Mouse (Mus musculus): Measurements from ENCODE around the gene Poll. TPM values are rescaled to one million over a fixed set of nuclear protein-coding genes. Genes with fewer than 3 reads are reported as not detected.

Gene Poll
- total and polyA plus RNA-seq, 3 experiments: 16.5 to 24.6 (median 18.9) TPM

DNA sequence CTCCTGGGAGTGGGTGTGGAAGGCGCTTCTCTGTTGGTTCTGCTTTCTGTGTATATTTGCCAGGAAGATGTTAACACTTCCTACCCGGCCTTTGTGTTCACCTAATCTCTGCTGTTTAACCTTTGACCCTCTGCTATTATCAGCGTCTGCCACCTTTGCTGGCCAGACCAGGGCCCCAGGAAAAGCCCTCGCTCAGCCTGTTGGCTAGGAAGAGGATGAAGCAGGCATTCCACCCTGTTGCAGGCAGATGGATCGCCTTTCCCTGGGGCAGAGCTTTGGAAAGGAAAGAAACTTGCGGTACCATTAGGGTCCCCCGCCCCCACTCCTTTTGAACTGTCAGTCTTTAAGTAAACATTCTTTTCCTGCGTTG is 15.3 kb upstream of the Poll start:
- in situ Hi-C loops (cut with MboI; ENCODE audit: low pct_ligation_motif_present, low pct_unique_long_range_greater_than_20kb, low sequenced_read_pairs): no loop called here
- H3K27ac ChIP-seq (ENCODE audit: insufficient read depth, low read depth): no peak overlapping the region
- H3K27me3 ChIP-seq (replicated peaks): no peaks in the 10 kb centered on the region
- no peak for TF ChIP-seq E2F4 (IDR thresholded peaks at IDR 0.05; ENCODE audit: insufficient replicate concordance, low read depth, low read length)
- TF ChIP-seq ELF1 (IDR thresholded peaks at IDR 0.05; ENCODE audit: low read depth, low read length): no peak
- TF ChIP-seq NRF1 (IDR thresholded peaks at IDR 0.05; ENCODE audit: low read depth, low read length): no peak
- TF ChIP-seq SMC3 (IDR thresholded peaks at IDR 0.05; ENCODE audit: low read depth, low read length): no peak
- no peaks in the 10 kb centered on the region for H3K9me3 ChIP-seq (replicated peaks; ENCODE audit: low read length)
- peaks cover 47 to 91% of the 10 kb centered on the region in 2 experiments for H3K36me3 ChIP-seq (replicated peaks in 1 of 2; ENCODE audit: control insufficient read depth in 1 of 2, insufficient read depth in 1 of 2, low read length in 1 of 2)
- H3K9ac ChIP-seq (ENCODE audit: insufficient read depth, low read depth): no peak overlapping the region
- dilution Hi-C loops (cut with MboI; ENCODE audit: extremely low pct_ligation_motif_present, extremely low pct_unique_long_range_greater_than_20kb, low sequenced_read_pairs): no loop called here
- no peak overlapping the region for H3K4me3 ChIP-seq (replicated peaks in 1 of 3; ENCODE audit: low read depth in 2 of 3, low read length in 2 of 3, poor library complexity in 1 of 3)
- DNase-seq (ENCODE audit: extremely low read depth): no peak
- H3K4me2 ChIP-seq (ENCODE audit: insufficient read depth, low read depth, poor library complexity, severe bottlenecking): no peak overlapping the region
- H3K79me2 ChIP-seq (replicated peaks; ENCODE audit: control insufficient read depth, extremely low read depth, insufficient read depth, poor library complexity, severe bottlenecking): no peaks in the 10 kb centered on the region
- peaks cover 0 to 19% of the 10 kb centered on the region in 2 experiments; a peak in 2 of 4 replicates for H3K4me1 ChIP-seq (ENCODE audit: control insufficient read depth in 1 of 2, insufficient read depth in 2 of 2)

DNA sequence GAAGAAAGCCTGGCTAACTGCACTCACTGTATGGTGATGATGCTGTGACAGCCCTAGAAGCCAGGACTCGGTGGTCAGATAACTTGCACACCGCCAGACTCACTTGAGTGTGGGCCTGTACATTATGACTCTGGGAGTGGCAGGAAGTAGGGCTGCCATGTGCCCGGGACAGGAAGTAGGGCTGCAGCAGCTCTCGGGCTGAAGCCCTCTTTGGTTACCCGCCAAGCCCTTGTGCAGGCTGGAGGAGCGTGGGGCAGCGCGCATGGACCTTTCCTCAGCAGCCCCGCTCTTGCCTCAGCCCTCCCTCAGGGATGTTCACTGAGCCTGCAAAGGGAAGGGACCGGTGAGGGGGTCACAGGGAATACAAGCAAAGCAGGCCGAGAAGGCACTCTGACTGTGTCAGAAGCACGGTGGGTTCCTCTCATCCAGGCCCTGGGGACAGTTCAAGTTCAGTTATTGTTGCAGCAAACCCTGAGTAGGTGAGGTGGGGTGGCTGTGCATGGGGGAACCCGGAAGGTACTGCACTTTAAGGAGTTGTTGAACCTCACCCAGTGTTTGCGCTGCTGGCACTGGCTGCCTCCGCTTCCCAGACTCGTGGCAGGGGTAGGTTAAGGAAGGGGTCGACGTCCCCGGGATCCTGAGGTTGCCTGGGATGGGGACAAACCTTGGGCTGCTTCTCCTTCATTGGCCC is 14.8 kb upstream of the Poll start:
- H3K9ac ChIP-seq (ENCODE audit: insufficient read depth, low read depth): no peak overlapping the region
- TF ChIP-seq SMC3 (IDR thresholded peaks at IDR 0.05; ENCODE audit: low read depth, low read length) (no peak), ZKSCAN1 (IDR thresholded peaks at IDR 0.05; ENCODE audit: borderline replicate concordance, low read depth, low read length) (no peak), ELF1 (IDR thresholded peaks at IDR 0.05; ENCODE audit: low read depth, low read length) (no peak), SIN3A (IDR thresholded peaks at IDR 0.05; ENCODE audit: low read length) (no peak), NELFE (IDR thresholded peaks at IDR 0.05; ENCODE audit: low read depth, low read length) (no peak), ETS1 (conservative IDR thresholded peaks at IDR 0.05; ENCODE audit: low read depth, low read length) (no peak), MAFK (IDR thresholded peaks at IDR 0.05; ENCODE audit: insufficient replicate concordance, low read length) (no peak), MAX (IDR thresholded peaks at IDR 0.05; ENCODE audit: low read length) (no peak), POLR2AphosphoS2 (IDR thresholded peaks at IDR 0.05; ENCODE audit: low read depth, low read length) (no peak), ZC3H11A (IDR thresholded peaks at IDR 0.05; ENCODE audit: low read depth, low read length) (no peak), USF1 (IDR thresholded peaks at IDR 0.05; ENCODE audit: low read depth, low read length) (no peak)
- dilution Hi-C loops (cut with MboI; ENCODE audit: extremely low pct_ligation_motif_present, extremely low pct_unique_long_range_greater_than_20kb, low sequenced_read_pairs): no loop called here

More for the DNA sequence above, 14.8 kb upstream of the Poll start:
- no peaks in the 10 kb centered on the region for H3K79me2 ChIP-seq (replicated peaks; ENCODE audit: control insufficient read depth, extremely low read depth, insufficient read depth, poor library complexity, severe bottlenecking)
- H3K4me3 ChIP-seq (replicated peaks in 1 of 3; ENCODE audit: low read depth in 2 of 3, low read length in 2 of 3, poor library complexity in 1 of 3): no peak overlapping the region
- H3K9me3 ChIP-seq (replicated peaks; ENCODE audit: low read length): no peaks in the 10 kb centered on the region
- DNase-seq (ENCODE audit: extremely low read depth): no peak
- no peaks in the 10 kb centered on the region for H3K27me3 ChIP-seq (replicated peaks)
- H3K36me3 ChIP-seq (replicated peaks in 1 of 2; ENCODE audit: control insufficient read depth in 1 of 2, insufficient read depth in 1 of 2, low read length in 1 of 2): peaks cover 47 to 89% of the 10 kb centered on the region in 2 experiments
- H3K27ac ChIP-seq (ENCODE audit: insufficient read depth, low read depth): no peak overlapping the region
- peaks cover 0 to 19% of the 10 kb centered on the region in 2 experiments; a peak in 2 of 4 replicates for H3K4me1 ChIP-seq (ENCODE audit: control insufficient read depth in 1 of 2, insufficient read depth in 2 of 2)
- in situ Hi-C loops (cut with MboI; ENCODE audit: low pct_ligation_motif_present, low pct_unique_long_range_greater_than_20kb, low sequenced_read_pairs): loop anchor here (5.0 to 25.0 kb wide), 2 partner anchors 172 to 437 kb away; partner anchors contain the start of genes Hps6 and Npm3
- no peak overlapping the region for H3K4me2 ChIP-seq (ENCODE audit: insufficient read depth, low read depth, poor library complexity, severe bottlenecking)
